Mouse (Mus musculus): ENCODE data around the gene Abca3. TPM values are rescaled to one million over a fixed set of nuclear protein-coding genes. Genes with fewer than 3 reads are reported as not detected.
A peak's percentile ranks its signal among the peaks of the same experiment; 100 is the strongest.
"Not testable (repeated sequence)": the region's sequence is repeated elsewhere in the genome, so short reads cannot be mapped to it uniquely, and the experiment has no call there.

The Abca3 gene
- total and polyA plus RNA-seq, 2 experiments from 2014 or later = 32.7 to 95.9 TPM

GRCm38 (mm10) chr17:24454756-24455522 lies 103.2 kb downstream of the Abca3 start:
- Histone ChIP-seq H3K9me3 (ENCODE audit: low read length) (no peaks in the 10 kb centered on the region), H3K36me3 (ENCODE audit: insufficient read depth, low read length) (peaks cover under 1% of the 10 kb centered on the region), H3K4me1 (ENCODE audit: insufficient read depth, low read length) (peaks cover 9% of the 10 kb centered on the region; the same call in 1 of the 2 replicates), H3K27me3 (ENCODE audit: insufficient read depth, low read length) (no peaks in the 10 kb centered on the region), H3K9ac (replicated peaks; ENCODE audit: low read length, poor library complexity, severe bottlenecking) (peak overlapping the region; percentile 94), H3K27ac (ENCODE audit: low read depth, low read length) (peak overlapping the region; percentile 92), H3K4me2 (ENCODE audit: low read depth, low read length, poor library complexity, severe bottlenecking) (peak overlapping the region; percentile 85), H3K4me3 (ENCODE audit: low read depth, low read length) (peak overlapping the region; percentile 86)
- under 1% methylated on average over 61 of the region's 67 CpGs for WGBS
- DNase-seq (ENCODE audit: low spot score) (peak; percentile 99), ATAC-seq (ENCODE audit: low FRiP score) (peak; percentile 96)
- peak; percentile 51 for TF ChIP-seq CTCF (IDR thresholded peaks at IDR 0.05)

GRCm38 (mm10) chr17:24455523-24456206 lies 103.9 kb downstream of the Abca3 start:
- not testable (repeated sequence) for H3K36me3 ChIP-seq (ENCODE audit: insufficient read depth, low read length); H3K27ac ChIP-seq (ENCODE audit: low read depth, low read length); H3K27me3 ChIP-seq (ENCODE audit: insufficient read depth, low read length); H3K9ac ChIP-seq (replicated peaks; ENCODE audit: low read length, poor library complexity, severe bottlenecking); H3K4me1 ChIP-seq (ENCODE audit: insufficient read depth, low read length); DNase-seq (ENCODE audit: low spot score); H3K9me3 ChIP-seq (ENCODE audit: low read length)
- Histone ChIP-seq H3K4me3 (ENCODE audit: low read depth, low read length) (peak overlapping the region; percentile 86; the same call in 1 of the 2 replicates), H3K4me2 (ENCODE audit: low read depth, low read length, poor library complexity, severe bottlenecking) (0 out of 2 replicates have a peak overlapping the region, but pooled peaks have one; percentile 24)
- 0 out of 2 replicates have a peak, but pooled peaks have one; percentile 1 for ATAC-seq (ENCODE audit: low FRiP score)
- TF ChIP-seq CTCF (IDR thresholded peaks at IDR 0.05) = peak; percentile 25; the same call in 1 of the 2 replicates
- WGBS = 52% methylated on average over 10 of the region's 10 CpGs

Small RNAs within 50 kb of the gene (microRNA-seq; reads per million reads assigned to microRNA genes)
- not detected for gene Gm24427 (ENCODE audit: borderline number of aligned reads)

Other genes starting within 250 kb of the Abca3 start
- 57.9 and 68.1 TPM in 2 replicates for gene Pdpk1, start 201.0 kb upstream of the Abca3 start, total RNA-seq (2014; rRNA removed)
- 53.2 and 61.5 TPM in 2 replicates for gene Pdpk1, start 201.0 kb upstream of the Abca3 start, polyA plus RNA-seq (2015; fragmentation: Nextera tagmentation; extraction: Ambion mirVana)
- gene Amdhd2, start 188.2 kb upstream of the Abca3 start, total RNA-seq (2014; rRNA removed) = 40.2 and 58.6 TPM in 2 replicates
- 34.0 and 41.4 TPM in 2 replicates for gene Amdhd2, start 188.2 kb upstream of the Abca3 start, polyA plus RNA-seq (2015; fragmentation: Nextera tagmentation; extraction: Ambion mirVana)
- gene Atp6v0c, start 182.2 kb upstream of the Abca3 start, total RNA-seq (2014; rRNA removed) = 730 and 771 TPM in 2 replicates
- 2,426 and 2,595 TPM in 2 replicates for gene Atp6v0c, start 182.2 kb upstream of the Abca3 start, polyA plus RNA-seq (2015; fragmentation: Nextera tagmentation; extraction: Ambion mirVana)
- gene Tbc1d24, start 146.4 kb upstream of the Abca3 start, total RNA-seq (2014; rRNA removed) = 146 and 168 TPM in 2 replicates
- gene Tbc1d24, start 146.4 kb upstream of the Abca3 start, polyA plus RNA-seq (2015; fragmentation: Nextera tagmentation; extraction: Ambion mirVana) = 27.4 and 27.6 TPM in 2 replicates
- 19.4 and 23.6 TPM in 2 replicates for gene Ntn3, start 142.4 kb upstream of the Abca3 start, total RNA-seq (2014; rRNA removed)
- 4.0 and 4.3 TPM in 2 replicates for gene Ntn3, start 142.4 kb upstream of the Abca3 start, polyA plus RNA-seq (2015; fragmentation: Nextera tagmentation; extraction: Ambion mirVana)
- 17.4 and 17.9 TPM in 2 replicates for gene Tedc2, start 131.1 kb upstream of the Abca3 start, total RNA-seq (2014; rRNA removed)
- 9.0 and 11.1 TPM in 2 replicates for gene Tedc2, start 131.1 kb upstream of the Abca3 start, polyA plus RNA-seq (2015; fragmentation: Nextera tagmentation; extraction: Ambion mirVana)
- gene Ccnf, start 100.5 kb upstream of the Abca3 start, total RNA-seq (2014; rRNA removed) = 6.2 and 6.7 TPM in 2 replicates
- 5.0 and 5.3 TPM in 2 replicates for gene Ccnf, start 100.5 kb upstream of the Abca3 start, polyA plus RNA-seq (2015; fragmentation: Nextera tagmentation; extraction: Ambion mirVana)
- 0.99 and 1.8 TPM in 2 replicates for gene Abca17, start 882 bp upstream of the Abca3 start, total RNA-seq (2014; rRNA removed)
- gene Abca17, start 882 bp upstream of the Abca3 start, polyA plus RNA-seq (2015; fragmentation: Nextera tagmentation; extraction: Ambion mirVana) = 1.0 and 1.1 TPM in 2 replicates
- gene Rnps1, start 62.6 kb downstream of the Abca3 start, total RNA-seq (2014; rRNA removed) = 248 and 260 TPM in 2 replicates
- gene Rnps1, start 62.6 kb downstream of the Abca3 start, polyA plus RNA-seq (2015; fragmentation: Nextera tagmentation; extraction: Ambion mirVana) = 347 and 350 TPM in 2 replicates
- gene Eci1, start 74.7 kb downstream of the Abca3 start, total RNA-seq (2014; rRNA removed) = 20.6 and 26.6 TPM in 2 replicates
- 31.0 and 41.1 TPM in 2 replicates for gene Eci1, start 74.7 kb downstream of the Abca3 start, polyA plus RNA-seq (2015; fragmentation: Nextera tagmentation; extraction: Ambion mirVana)
- 5.0 and 5.6 TPM in 2 replicates for gene Dnase1l2, start 91.2 kb downstream of the Abca3 start, total RNA-seq (2014; rRNA removed)
- 0.94 and 1.1 TPM in 2 replicates for gene Dnase1l2, start 91.2 kb downstream of the Abca3 start, polyA plus RNA-seq (2015; fragmentation: Nextera tagmentation; extraction: Ambion mirVana)
- 35.1 and 38.0 TPM in 2 replicates for gene E4f1, start 118.4 kb downstream of the Abca3 start, total RNA-seq (2014; rRNA removed)
- gene E4f1, start 118.4 kb downstream of the Abca3 start, polyA plus RNA-seq (2015; fragmentation: Nextera tagmentation; extraction: Ambion mirVana) = 25.6 and 30.6 TPM in 2 replicates
- 49.6 and 50.1 TPM in 2 replicates for gene Pgp, start 118.4 kb downstream of the Abca3 start, total RNA-seq (2014; rRNA removed)
- gene Pgp, start 118.4 kb downstream of the Abca3 start, polyA plus RNA-seq (2015; fragmentation: Nextera tagmentation; extraction: Ambion mirVana) = 86.8 and 88.7 TPM in 2 replicates
- gene Bricd5, start 121.9 kb downstream of the Abca3 start, total RNA-seq (2014; rRNA removed) = 0.57 TPM in 1 of 2 replicates, not detected in the other
- gene Bricd5, start 121.9 kb downstream of the Abca3 start, polyA plus RNA-seq (2015; fragmentation: Nextera tagmentation; extraction: Ambion mirVana) = 0.83 and 0.95 TPM in 2 replicates
- gene Mlst8, start 127.1 kb downstream of the Abca3 start, total RNA-seq (2014; rRNA removed) = 51.8 and 60.8 TPM in 2 replicates
- gene Mlst8, start 127.1 kb downstream of the Abca3 start, polyA plus RNA-seq (2015; fragmentation: Nextera tagmentation; extraction: Ambion mirVana) = 28.4 and 29.5 TPM in 2 replicates
- gene Caskin1, start 136.7 kb downstream of the Abca3 start, total RNA-seq (2014; rRNA removed) = 151 and 153 TPM in 2 replicates
- 43.9 and 47.5 TPM in 2 replicates for gene Caskin1, start 136.7 kb downstream of the Abca3 start, polyA plus RNA-seq (2015; fragmentation: Nextera tagmentation; extraction: Ambion mirVana)
- gene Traf7, start 176.0 kb downstream of the Abca3 start, total RNA-seq (2014; rRNA removed) = 175 and 179 TPM in 2 replicates
- gene Traf7, start 176.0 kb downstream of the Abca3 start, polyA plus RNA-seq (2015; fragmentation: Nextera tagmentation; extraction: Ambion mirVana) = 71.4 and 73.6 TPM in 2 replicates
- 4.4 and 7.6 TPM in 2 replicates for gene Rab26, start 182.3 kb downstream of the Abca3 start, total RNA-seq (2014; rRNA removed)
- 15.5 and 17.7 TPM in 2 replicates for gene Rab26, start 182.3 kb downstream of the Abca3 start, polyA plus RNA-seq (2015; fragmentation: Nextera tagmentation; extraction: Ambion mirVana)
- 73.6 and 84.3 TPM in 2 replicates for gene Pkd1, start 197.9 kb downstream of the Abca3 start, total RNA-seq (2014; rRNA removed)
- gene Pkd1, start 197.9 kb downstream of the Abca3 start, polyA plus RNA-seq (2015; fragmentation: Nextera tagmentation; extraction: Ambion mirVana) = 13.6 and 14.5 TPM in 2 replicates